Mouse (Mus musculus) intestine, embryonic 14.5 days (tissue): Measurements from ENCODE around the gene Plekhh1. TPM values are rescaled to one million over a fixed set of nuclear protein-coding genes. Genes with fewer than 3 reads are reported as not detected.
A peak's percentile ranks its signal among the peaks of the same experiment; 100 is the strongest.
"Not testable (repeated sequence)": the region's sequence is repeated elsewhere in the genome, so short reads cannot be mapped to it uniquely, and the experiment has no call there.

Source experiments
- ATAC-seq: fragments of 200-750 bp; cut with Nextera tagmentation; replicated peaks from 2 replicates; pipeline ENCODE4 v1.8.0; 2017; ENCODE audit warnings: low read depth, moderate number of reproducible peaks, moderate TSS enrichment, moderate library complexity; ENCODE audit not compliant: low FRiP score, low TSS enrichment
- DNase-seq: peaks from one replicate; pipeline ENCODE4 v3.0.0-alpha.2; 2018; ENCODE audit warnings: low spot score
- H3K27ac ChIP-seq: fragments of 300-500 bp; sonication (generic); 2 replicates; pipeline ENCODE4 v1.5.1; 2014; ENCODE audit warnings: low read depth, mild to moderate bottlenecking, control low read depth
- H3K27me3 ChIP-seq: fragments of 300-500 bp; sonication (generic); replicated peaks from 2 replicates; pipeline ENCODE4 v1.6.1; 2014; ENCODE audit warnings: low read length, control low read depth; ENCODE audit not compliant: control insufficient read depth, insufficient read depth
- H3K36me3 ChIP-seq: fragments of 300-500 bp; sonication (generic); 2 replicates; pipeline ENCODE4 v1.6.1; 2014; ENCODE audit warnings: low read length, control low read depth; ENCODE audit not compliant: control insufficient read depth, insufficient read depth
- H3K4me1 ChIP-seq: fragments of 300-500 bp; sonication (generic); replicated peaks from 2 replicates; pipeline ENCODE4 v1.6.1; 2014; ENCODE audit warnings: low read length, control low read depth, mixed read lengths; ENCODE audit not compliant: control insufficient read depth, insufficient read depth
- H3K4me2 ChIP-seq: fragments of 300-500 bp; sonication (generic); 2 replicates; pipeline ENCODE4 v1.6.1; 2014; ENCODE audit warnings: low read length
- H3K4me3 ChIP-seq: fragments of 300-500 bp; sonication (generic); 2 replicates; pipeline ENCODE4 v1.5.1; 2014; ENCODE audit warnings: low read depth, low read length, control low read depth, mixed read lengths
- H3K9ac ChIP-seq: fragments of 300-500 bp; sonication (generic); 2 replicates; pipeline ENCODE4 v1.6.1; 2014; ENCODE audit warnings: mild to moderate bottlenecking, low read length
- H3K9me3 ChIP-seq: fragments of 300-500 bp; sonication (generic); 2 replicates; pipeline ENCODE4 v1.6.1; 2016; ENCODE audit warnings: low read length, control low read depth; ENCODE audit not compliant: control insufficient read depth
- WGBS: fragments of 180-500 bp; shearing (Covaris S2); extraction: QIAGEN DNeasy Blood & Tissue Kit; methylation state at CpG from one replicate; pipeline ENCODE4 v1.1.7; 2014; 5-methylcytosine and 5-hydroxymethylcytosine counted together
- polyA plus RNA-seq: library from polyadenylated mRNA; unstranded; fragments of >200 nt; fragmentation: Nextera tagmentation; extraction: Ambion mirVana; gene quantifications from 2 replicates; pipeline ENCODE4 v1.2.1, GENCODE M21; 2014

Gene Plekhh1
- polyA plus RNA-seq, 1 experiment from 2014 or later = 6.8 TPM

DNA sequence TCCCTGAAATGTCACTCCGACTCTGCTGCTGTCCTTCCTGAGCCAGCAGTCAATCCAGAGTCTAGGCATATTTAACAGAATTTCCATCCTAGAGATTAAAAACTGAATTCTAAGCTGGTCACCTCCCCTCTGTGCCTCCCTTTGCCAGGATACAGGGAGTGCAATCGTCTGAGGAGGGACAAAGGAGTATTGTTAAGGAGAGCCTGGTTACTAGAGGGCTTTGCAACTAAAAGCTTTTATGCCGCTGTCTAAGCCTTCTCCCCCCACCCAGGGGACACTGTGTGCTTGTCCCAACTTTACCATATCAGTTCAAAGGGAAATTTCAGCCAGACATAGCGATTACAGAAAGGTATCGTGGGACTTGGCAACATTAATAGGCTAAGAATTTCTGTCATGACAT is 12.9 kb upstream of the Plekhh1 start:
- WGBS = 59% methylated on average over 5 of the region's 5 CpGs
- Histone ChIP-seq H3K4me1 (no peaks in the 10 kb centered on the region), H3K9me3 (no peaks in the 10 kb centered on the region), H3K27me3 (no peaks in the 10 kb centered on the region), H3K27ac (no peak overlapping the region), H3K36me3 (no peaks in the 10 kb centered on the region), H3K9ac (no peak overlapping the region), H3K4me2 (no peak overlapping the region), H3K4me3 (no peak overlapping the region)
- no peak for ATAC-seq
- DNase-seq = no peak

GRCm38 (mm10) chr12:79017994-79018399 is 11.0 kb upstream of the Plekhh1 start:
- no peak overlapping the region for H3K4me2 ChIP-seq

DNA sequence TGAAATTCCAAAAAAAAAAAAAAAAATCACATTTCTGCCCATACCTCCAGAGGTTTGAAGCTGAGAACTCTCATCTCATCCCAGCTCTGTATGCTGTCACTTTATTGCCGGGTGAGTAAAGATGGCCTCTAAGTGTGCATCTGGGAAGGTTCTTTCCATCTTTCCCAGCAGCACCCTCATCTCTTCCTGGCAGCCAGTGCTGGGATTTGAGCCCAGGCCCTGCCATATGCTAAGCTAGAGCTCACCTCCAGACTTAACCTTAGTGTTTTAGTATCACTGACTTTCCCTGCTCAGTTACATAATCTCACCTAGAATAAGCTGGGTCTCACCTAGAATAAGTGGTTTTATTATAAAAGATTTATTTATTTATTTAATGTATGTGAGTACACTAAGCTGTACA is 7.1 kb upstream of the Plekhh1 start:
- ATAC-seq = no peak
- Histone ChIP-seq H3K27me3 (no peaks in the 10 kb centered on the region), H3K36me3 (no peaks in the 10 kb centered on the region), H3K27ac (no peak overlapping the region), H3K4me1 (no peaks in the 10 kb centered on the region), H3K9ac (no peak overlapping the region), H3K4me3 (no peak overlapping the region), H3K9me3 (no peaks in the 10 kb centered on the region), H3K4me2 (no peak overlapping the region)
- no peak for DNase-seq
- WGBS = 80% methylated on average over 1 of the region's 1 CpGs

More at GRCm38 (mm10) chr12:79017994-79018399, 11.0 kb upstream of the Plekhh1 start:
- Histone ChIP-seq H3K27me3 (no peaks in the 10 kb centered on the region), H3K4me1 (no peaks in the 10 kb centered on the region), H3K9ac (no peak overlapping the region), H3K9me3 (no peaks in the 10 kb centered on the region), H3K27ac (no peak overlapping the region), H3K4me3 (no peak overlapping the region), H3K36me3 (no peaks in the 10 kb centered on the region)
- ATAC-seq (no peak), DNase-seq (no peak)
- 58% methylated on average over 4 of the region's 4 CpGs for WGBS

DNA sequence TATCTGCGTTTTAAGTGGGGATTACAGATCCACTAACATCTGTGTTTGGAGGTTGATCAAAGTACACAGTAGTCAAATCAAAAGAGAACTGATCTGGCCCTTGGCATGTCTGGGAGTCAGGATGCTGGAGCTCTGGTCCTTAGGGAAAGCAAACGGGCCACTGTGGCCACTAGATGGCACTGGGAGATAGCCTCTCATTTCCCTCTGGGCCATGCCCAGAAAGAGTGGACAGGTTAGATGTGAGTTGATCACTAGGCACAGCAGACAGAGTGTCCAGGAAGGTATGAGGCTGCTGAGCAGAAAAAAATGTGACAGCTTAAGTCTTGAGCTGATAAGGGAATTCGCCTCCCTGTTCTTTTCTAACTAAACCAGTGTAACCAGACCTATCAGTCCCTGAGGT is 6.1 kb upstream of the Plekhh1 start:
- no peaks in the 10 kb centered on the region for H3K4me1 ChIP-seq
- no peaks in the 10 kb centered on the region for H3K36me3 ChIP-seq
- no peak overlapping the region for H3K4me2 ChIP-seq
- no peak overlapping the region for H3K9ac ChIP-seq
- no peaks in the 10 kb centered on the region for H3K9me3 ChIP-seq
- H3K4me3 ChIP-seq = no peak overlapping the region
- 15% methylated on average over 3 of the region's 3 CpGs for WGBS
- H3K27me3 ChIP-seq = no peaks in the 10 kb centered on the region
- peak; percentile 70 for DNase-seq
- H3K27ac ChIP-seq = no peak overlapping the region
- peak; percentile 64; the same call in 1 of the 2 replicates for ATAC-seq

DNA sequence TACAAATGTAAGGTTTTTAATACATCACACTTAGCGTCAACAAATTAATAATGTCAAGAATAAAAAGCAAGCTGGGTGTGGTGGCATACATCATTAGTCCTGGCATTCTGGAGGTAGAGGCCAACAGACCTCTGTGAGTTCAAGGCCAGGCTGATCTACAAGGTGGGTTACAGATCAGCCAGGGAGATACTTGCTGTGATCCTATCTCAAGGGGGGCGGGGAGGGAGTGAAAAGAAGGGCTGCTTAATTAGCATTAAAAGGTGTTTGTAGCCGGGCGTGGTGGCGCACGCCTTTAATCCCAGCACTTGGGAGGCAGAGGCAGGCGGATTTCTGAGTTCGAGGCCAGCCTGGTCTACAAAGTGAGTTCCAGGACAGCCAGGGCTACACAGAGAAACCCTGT is 1.4 kb upstream of the Plekhh1 start:
- not testable (repeated sequence) for H3K27ac ChIP-seq, H3K27me3 ChIP-seq, H3K4me2 ChIP-seq, H3K4me1 ChIP-seq, H3K36me3 ChIP-seq, H3K9ac ChIP-seq, DNase-seq, H3K9me3 ChIP-seq, H3K4me3 ChIP-seq, ATAC-seq
- WGBS = 91% methylated on average over 8 of the region's 8 CpGs

GRCm38 (mm10) chr12:79034331-79034730 is 5.4 kb downstream of the Plekhh1 start:
- Histone ChIP-seq H3K27ac (no peak overlapping the region), H3K4me2 (no peak overlapping the region), H3K9ac (no peak overlapping the region), H3K4me1 (peaks cover 5% of the 10 kb centered on the region; the same call in 1 of the 2 replicates), H3K27me3 (no peaks in the 10 kb centered on the region), H3K4me3 (no peak overlapping the region), H3K9me3 (no peaks in the 10 kb centered on the region), H3K36me3 (no peaks in the 10 kb centered on the region)
- WGBS = 98% methylated on average over 2 of the region's 2 CpGs
- no peak for ATAC-seq
- DNase-seq = no peak

DNA sequence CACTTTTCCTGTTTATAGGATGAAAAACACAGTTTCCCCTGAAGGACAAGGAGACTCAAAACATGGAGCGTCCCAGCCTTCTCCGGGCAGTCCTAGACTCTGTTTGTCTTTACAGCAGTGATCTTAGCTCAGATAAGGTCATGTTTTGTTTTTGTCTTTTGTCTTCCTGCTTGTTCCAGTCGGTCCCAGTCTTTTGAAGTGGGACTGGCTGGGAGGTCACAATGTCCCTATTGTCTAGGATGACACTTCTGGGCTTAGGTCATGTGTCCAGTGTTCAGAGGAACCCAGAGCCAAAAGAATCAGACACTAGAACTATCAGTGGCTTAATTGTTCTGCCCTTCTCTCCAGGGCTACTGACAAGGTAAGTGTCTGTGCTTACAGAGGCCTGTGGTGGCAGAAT is 6.4 kb downstream of the Plekhh1 start:
- Histone ChIP-seq H3K9me3 (no peaks in the 10 kb centered on the region), H3K4me2 (no peak overlapping the region), H3K4me3 (no peak overlapping the region), H3K4me1 (no peaks in the 10 kb centered on the region), H3K36me3 (no peaks in the 10 kb centered on the region), H3K27ac (no peak overlapping the region), H3K27me3 (no peaks in the 10 kb centered on the region), H3K9ac (no peak overlapping the region)
- 39% methylated on average over 3 of the region's 3 CpGs for WGBS
- no peak for DNase-seq
- no peak for ATAC-seq

DNA sequence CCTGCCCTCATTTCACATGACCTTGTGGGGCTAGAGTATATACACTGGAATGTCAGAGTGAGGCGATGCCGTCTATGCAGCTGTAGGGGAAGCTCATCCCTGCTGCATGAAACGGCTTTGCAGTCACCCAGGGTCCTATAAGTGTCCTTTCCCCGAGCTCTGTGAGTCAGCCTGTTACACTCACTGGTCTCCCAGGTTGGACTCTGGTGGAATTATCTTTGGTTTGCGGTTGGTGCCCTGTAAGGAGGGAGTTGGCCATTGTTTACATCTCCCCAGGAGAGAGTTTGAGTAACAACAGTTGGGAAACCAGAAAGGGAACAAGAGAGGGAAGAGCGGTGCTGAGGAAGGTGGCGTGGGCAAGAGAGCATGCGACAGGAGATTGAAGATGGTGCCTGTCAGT is 10.7 kb downstream of the Plekhh1 start:
- no peaks in the 10 kb centered on the region for H3K27me3 ChIP-seq
- 0 out of 2 replicates have a peak, but pooled peaks cover 4% of the 10 kb centered on the region for H3K36me3 ChIP-seq
- DNase-seq = no peak
- ATAC-seq = no peak
- WGBS = 54% methylated on average over 8 of the region's 8 CpGs
- no peak overlapping the region for H3K4me2 ChIP-seq
- H3K9ac ChIP-seq = no peak overlapping the region
- no peak overlapping the region for H3K4me3 ChIP-seq
- no peak overlapping the region for H3K27ac ChIP-seq
- no peaks in the 10 kb centered on the region for H3K9me3 ChIP-seq
- no peaks in the 10 kb centered on the region for H3K4me1 ChIP-seq

GRCm38 (mm10) chr12:79040201-79040827 is 11.4 kb downstream of the Plekhh1 start:
- Histone ChIP-seq H3K27ac (no peak overlapping the region; the same call in 1 of the 2 replicates), H3K27me3 (no peaks in the 10 kb centered on the region), H3K4me2 (no peak overlapping the region), H3K36me3 (0 out of 2 replicates have a peak, but pooled peaks cover 4% of the 10 kb centered on the region), H3K9ac (no peak overlapping the region), H3K4me1 (no peaks in the 10 kb centered on the region), H3K9me3 (no peaks in the 10 kb centered on the region), H3K4me3 (no peak overlapping the region)
- ATAC-seq (peak; percentile 34; the same call in 1 of the 2 replicates), DNase-seq (no peak)
- 77% methylated on average over 11 of the region's 11 CpGs for WGBS
